Mouse (Mus musculus): Measurements from ENCODE around the gene Ednra. TPM values are rescaled to one million over a fixed set of nuclear protein-coding genes. Genes with fewer than 3 reads are reported as not detected.
"Not testable (repeated sequence)": the region's sequence is repeated elsewhere in the genome, so short reads cannot be mapped to it uniquely, and the experiment has no call there.

Gene Ednra
- total RNA-seq, 4 experiments from 2014 or later: 22.5 to 31.6 (median 27.9) TPM

- DNase-seq: no peak
These were observed 7.2 kb downstream of the Ednra start for GRCm38 (mm10) chr8:77717036-77717435.

- DNase-seq: no peak
These were observed 9.8 kb downstream of the Ednra start for GRCm38 (mm10) chr8:77714455-77714854.

- DNase-seq: no peak
These were observed 10.6 kb downstream of the Ednra start for GRCm38 (mm10) chr8:77713688-77714087.

- DNase-seq: no peak
These were observed 19.5 kb downstream of the Ednra start for GRCm38 (mm10) chr8:77704768-77705167.

- DNase-seq: no peak
These were observed 26.2 kb downstream of the Ednra start for GRCm38 (mm10) chr8:77698028-77698427.

GRCm38 (mm10) chr8:77696182-77696581 is 28.1 kb downstream of the Ednra start:
- no peak for DNase-seq

- no peak for DNase-seq
These were observed 28.7 kb downstream of the Ednra start for GRCm38 (mm10) chr8:77695486-77696058.

- no peak for DNase-seq
These were observed 29.2 kb downstream of the Ednra start for GRCm38 (mm10) chr8:77695070-77695469.

GRCm38 (mm10) chr8:77694588-77694987 is 29.7 kb downstream of the Ednra start:
- DNase-seq: no peak

GRCm38 (mm10) chr8:77689421-77690059 is 34.7 kb downstream of the Ednra start:
- DNase-seq: not testable (repeated sequence)

GRCm38 (mm10) chr8:77688978-77689377 is 35.3 kb downstream of the Ednra start:
- no peak for DNase-seq

GRCm38 (mm10) chr8:77684372-77684771 is 39.9 kb downstream of the Ednra start:
- DNase-seq: no peak

GRCm38 (mm10) chr8:77683356-77684106 is 40.7 kb downstream of the Ednra start:
- DNase-seq: no peak

- DNase-seq: no peak
These were observed 42.0 kb downstream of the Ednra start for GRCm38 (mm10) chr8:77682008-77682934.

- DNase-seq: no peak
These were observed 52.2 kb downstream of the Ednra start for GRCm38 (mm10) chr8:77672036-77672435.

- no peak for DNase-seq
These were observed 53.5 kb downstream of the Ednra start for GRCm38 (mm10) chr8:77670612-77671363.

GRCm38 (mm10) chr8:77667916-77668315 is 56.3 kb downstream of the Ednra start:
- peak; percentile 72 for DNase-seq

- peak; percentile 38 for DNase-seq
These were observed 59.4 kb downstream of the Ednra start for GRCm38 (mm10) chr8:77664901-77665300.

GRCm38 (mm10) chr8:77659534-77660080 is 64.7 kb downstream of the Ednra start:
- no peak for DNase-seq

- no peak for DNase-seq
These were observed 65.9 kb downstream of the Ednra start for GRCm38 (mm10) chr8:77658356-77658755.

GRCm38 (mm10) chr8:77650646-77651190 is 73.5 kb downstream of the Ednra start:
- DNase-seq: no peak

Data from adrenal gland, adult 8-10 months (tissue).